Mouse (Mus musculus): ENCODE results near the gene Fbxl17. TPM values are rescaled to one million over a fixed set of nuclear protein-coding genes. Genes with fewer than 3 reads are reported as not detected.

Fbxl17 gene
- polyA plus RNA-seq, 1 experiment from 2014 or later = 17.4 TPM

DNA sequence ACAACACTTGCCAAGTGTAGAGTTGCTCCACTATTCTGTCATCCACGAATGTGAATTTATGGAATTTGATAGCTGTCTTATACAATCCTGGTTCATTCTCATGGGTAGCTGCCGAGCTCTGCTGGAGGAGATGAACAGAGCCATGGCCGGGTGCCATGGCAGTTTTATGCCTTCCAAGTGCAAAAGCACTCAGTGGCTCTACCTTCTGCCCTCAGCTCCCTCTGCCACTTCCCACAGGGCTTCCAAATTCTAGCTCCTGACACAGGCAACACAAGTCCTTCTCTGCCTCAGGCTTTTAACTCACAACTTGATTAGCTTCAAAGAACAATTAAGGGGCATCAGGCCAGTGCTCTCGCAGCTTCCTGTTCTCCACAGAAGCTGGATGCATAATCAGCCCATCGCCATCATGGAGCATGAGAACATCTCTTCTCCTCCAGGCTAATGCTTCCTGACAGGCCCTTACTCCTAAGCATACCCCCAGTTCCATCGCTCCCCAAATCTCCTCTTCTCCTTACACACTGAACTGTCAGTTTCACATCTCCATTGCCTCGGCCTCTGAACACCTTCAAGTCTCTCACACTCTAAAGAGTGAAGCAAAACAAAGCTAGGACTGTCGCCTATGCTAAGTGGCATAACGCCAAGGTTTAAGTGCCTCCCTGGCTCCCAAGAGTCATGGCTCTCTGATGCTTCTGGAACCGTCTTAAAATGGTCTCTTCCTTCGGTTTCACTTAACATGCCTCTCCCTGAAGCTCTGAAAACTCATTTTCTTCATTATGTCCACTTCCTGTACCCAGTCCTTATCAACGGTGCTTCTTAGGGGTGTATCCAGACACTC is 184.0 kb downstream of the Fbxl17 start:
- H3K9me3 ChIP-seq (ENCODE audit: control insufficient read depth, low read length) = peaks cover 5% of the 10 kb centered on the region; the same call in 1 of the 2 replicates
- H3K4me1 ChIP-seq (ENCODE audit: control insufficient read depth in 2 of 2, insufficient read depth in 2 of 2, low read length in 2 of 2) = peaks cover 15 to 32% of the 10 kb centered on the region in 2 experiments
- no peaks in the 10 kb centered on the region for H3K36me3 ChIP-seq (ENCODE audit: control insufficient read depth, insufficient read depth, low read length)
- no peak overlapping the region for H3K27ac ChIP-seq (replicated peaks in 1 of 2; ENCODE audit: control insufficient read depth in 1 of 2, insufficient read depth in 1 of 2, low read depth in 2 of 2, low read length in 2 of 2)
- H3K27me3 ChIP-seq (ENCODE audit: control insufficient read depth, insufficient read depth, low read length) = no peaks in the 10 kb centered on the region
- no peak overlapping the region for H3K4me2 ChIP-seq (ENCODE audit: low read length)
- ATAC-seq (ENCODE audit: insufficient number of reproducible peaks, insufficient read depth, low FRiP score, low read depth) = no peak
- 61% methylated on average over 12 of the region's 12 CpGs for WGBS
- no peak overlapping the region for H3K9ac ChIP-seq (ENCODE audit: low read length)
- H3K4me3 ChIP-seq (ENCODE audit: control insufficient read depth in 1 of 2, insufficient read depth in 1 of 2, low read depth in 1 of 2, low read length in 2 of 2) = no peak overlapping the region

DNA sequence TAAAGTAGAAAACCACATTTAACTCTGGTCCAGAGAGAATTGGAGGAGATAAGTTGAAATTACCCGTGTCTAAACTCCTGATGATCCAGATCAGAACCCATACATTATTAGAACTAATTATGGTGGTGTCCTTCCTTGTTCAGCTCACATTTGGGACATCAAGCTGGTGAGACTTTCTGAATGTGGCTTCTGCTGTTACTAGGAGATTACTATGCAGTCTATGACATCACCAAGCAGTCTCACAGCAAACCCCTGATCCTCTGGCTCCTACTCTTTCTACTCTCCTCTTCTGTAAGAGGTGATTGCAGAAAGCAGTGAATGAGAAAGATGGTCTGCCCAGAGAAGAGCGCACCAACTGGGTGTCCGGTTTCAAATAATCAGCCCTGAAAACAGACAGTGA is 187.0 kb downstream of the Fbxl17 start:
- WGBS = 86% methylated on average over 3 of the region's 3 CpGs
- no peaks in the 10 kb centered on the region for H3K27me3 ChIP-seq (ENCODE audit: control insufficient read depth, insufficient read depth, low read length)
- H3K9me3 ChIP-seq (ENCODE audit: control insufficient read depth, low read length) = peaks cover 5% of the 10 kb centered on the region; the same call in 1 of the 2 replicates
- H3K36me3 ChIP-seq (ENCODE audit: control insufficient read depth, insufficient read depth, low read length) = no peaks in the 10 kb centered on the region
- peaks cover 14 to 24% of the 10 kb centered on the region in 2 experiments for H3K4me1 ChIP-seq (ENCODE audit: control insufficient read depth in 2 of 2, insufficient read depth in 2 of 2, low read length in 2 of 2)
- no peak overlapping the region for H3K4me3 ChIP-seq (ENCODE audit: control insufficient read depth in 1 of 2, insufficient read depth in 1 of 2, low read depth in 1 of 2, low read length in 2 of 2)
- H3K4me2 ChIP-seq (ENCODE audit: low read length) = no peak overlapping the region
- no peak overlapping the region for H3K27ac ChIP-seq (replicated peaks in 1 of 2; ENCODE audit: control insufficient read depth in 1 of 2, insufficient read depth in 1 of 2, low read depth in 2 of 2, low read length in 2 of 2)
- H3K9ac ChIP-seq (ENCODE audit: low read length) = no peak overlapping the region
- ATAC-seq (ENCODE audit: insufficient number of reproducible peaks, insufficient read depth, low FRiP score, low read depth) = no peak

DNA sequence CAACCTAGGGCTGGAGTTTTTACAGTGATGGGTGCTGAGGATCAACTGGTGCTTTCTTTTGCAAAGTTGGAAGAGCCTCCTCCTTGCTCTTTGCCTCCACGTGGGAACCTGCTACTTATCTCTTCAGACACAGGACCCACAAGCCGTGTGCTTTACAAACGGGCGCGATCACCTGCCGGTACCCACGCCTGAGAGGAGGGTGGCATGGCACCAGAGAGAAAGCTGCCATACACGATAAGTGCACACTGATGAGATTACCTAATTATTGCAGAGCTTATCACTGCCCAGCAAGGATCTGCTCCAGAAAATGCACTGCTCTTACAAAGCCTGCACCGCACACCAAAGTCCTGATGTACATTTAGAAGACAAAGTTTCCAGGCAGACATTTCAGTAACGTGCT is 187.5 kb downstream of the Fbxl17 start:
- H3K36me3 ChIP-seq (ENCODE audit: control insufficient read depth, insufficient read depth, low read length) = no peaks in the 10 kb centered on the region
- H3K27ac ChIP-seq (replicated peaks in 1 of 2; ENCODE audit: control insufficient read depth in 1 of 2, insufficient read depth in 1 of 2, low read depth in 2 of 2, low read length in 2 of 2) = 0 out of 4 replicates have a peak overlapping the region, but pooled peaks of 1 of the 2 experiments have one; percentile 12
- H3K4me3 ChIP-seq (ENCODE audit: control insufficient read depth in 1 of 2, insufficient read depth in 1 of 2, low read depth in 1 of 2, low read length in 2 of 2) = no peak overlapping the region
- 65% methylated on average over 10 of the region's 10 CpGs for WGBS
- no peaks in the 10 kb centered on the region for H3K27me3 ChIP-seq (ENCODE audit: control insufficient read depth, insufficient read depth, low read length)
- no peak for ATAC-seq (ENCODE audit: insufficient number of reproducible peaks, insufficient read depth, low FRiP score, low read depth)
- H3K9me3 ChIP-seq (ENCODE audit: control insufficient read depth, low read length) = peaks cover 5% of the 10 kb centered on the region; the same call in 1 of the 2 replicates
- H3K4me2 ChIP-seq (ENCODE audit: low read length) = no peak overlapping the region
- peaks cover 10 to 20% of the 10 kb centered on the region in 2 experiments for H3K4me1 ChIP-seq (ENCODE audit: control insufficient read depth in 2 of 2, insufficient read depth in 2 of 2, low read length in 2 of 2)
- no peak overlapping the region for H3K9ac ChIP-seq (ENCODE audit: low read length)

DNA sequence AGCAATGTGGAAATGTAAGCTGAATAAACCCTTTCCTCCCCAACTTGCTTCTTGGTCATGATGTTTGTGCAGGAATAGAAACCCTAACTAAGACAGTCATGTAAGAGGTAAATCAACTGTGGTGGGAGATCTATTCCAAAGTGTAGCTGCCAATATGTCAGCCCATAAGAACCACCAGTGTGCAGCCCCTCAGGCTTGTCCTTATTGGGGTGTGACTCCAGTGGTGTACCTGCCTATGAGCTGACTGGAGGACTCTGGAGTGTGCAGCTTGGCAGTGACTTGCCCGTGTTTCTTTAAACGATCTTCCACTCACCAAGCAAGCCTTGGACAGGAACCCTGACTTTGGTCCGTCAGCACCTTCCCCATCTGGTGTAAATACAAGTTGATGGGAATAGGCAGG is 188.2 kb downstream of the Fbxl17 start:
- WGBS = 43% methylated on average over 3 of the region's 3 CpGs
- Histone ChIP-seq H3K4me3 (ENCODE audit: control insufficient read depth in 1 of 2, insufficient read depth in 1 of 2, low read depth in 1 of 2, low read length in 2 of 2) (no peak overlapping the region), H3K27me3 (ENCODE audit: control insufficient read depth, insufficient read depth, low read length) (no peaks in the 10 kb centered on the region), H3K4me1 (ENCODE audit: control insufficient read depth in 2 of 2, insufficient read depth in 2 of 2, low read length in 2 of 2) (peaks cover 6 to 13% of the 10 kb centered on the region in 2 experiments), H3K9ac (ENCODE audit: low read length) (no peak overlapping the region), H3K36me3 (ENCODE audit: control insufficient read depth, insufficient read depth, low read length) (no peaks in the 10 kb centered on the region), H3K27ac (replicated peaks in 1 of 2; ENCODE audit: control insufficient read depth in 1 of 2, insufficient read depth in 1 of 2, low read depth in 2 of 2, low read length in 2 of 2) (no peak overlapping the region), H3K9me3 (ENCODE audit: control insufficient read depth, low read length) (peaks cover 5% of the 10 kb centered on the region; the same call in 1 of the 2 replicates), H3K4me2 (ENCODE audit: low read length) (no peak overlapping the region)
- no peak for ATAC-seq (ENCODE audit: insufficient number of reproducible peaks, insufficient read depth, low FRiP score, low read depth)

DNA sequence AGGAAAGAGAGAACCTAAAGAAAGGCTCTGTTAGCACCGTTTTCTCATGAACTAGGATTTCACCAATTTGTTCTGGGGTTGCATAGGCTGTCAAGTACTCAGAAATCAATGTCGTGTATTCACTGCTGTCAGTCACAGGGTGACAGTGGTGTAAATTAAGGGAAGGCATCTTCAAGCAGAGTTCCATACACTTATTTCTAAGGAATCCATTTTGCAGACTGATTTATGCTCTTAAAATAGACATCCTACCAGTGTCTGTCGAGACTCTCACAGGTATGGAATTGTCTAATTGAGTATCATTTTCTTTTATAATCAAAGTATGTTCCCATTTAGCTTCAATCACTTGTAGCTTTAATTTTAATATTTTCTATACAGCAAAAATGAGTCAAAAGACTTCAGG is 189.8 kb downstream of the Fbxl17 start:
- 71% methylated on average over 3 of the region's 3 CpGs for WGBS
- peaks cover 5% of the 10 kb centered on the region; the same call in 1 of the 2 replicates for H3K9me3 ChIP-seq (ENCODE audit: control insufficient read depth, low read length)
- no peak for ATAC-seq (ENCODE audit: insufficient number of reproducible peaks, insufficient read depth, low FRiP score, low read depth)
- H3K4me1 ChIP-seq (ENCODE audit: control insufficient read depth in 2 of 2, insufficient read depth in 2 of 2, low read length in 2 of 2) = peaks cover 0 to 4% of the 10 kb centered on the region in 2 experiments; a peak in 2 of 4 replicates
- no peaks in the 10 kb centered on the region for H3K27me3 ChIP-seq (ENCODE audit: control insufficient read depth, insufficient read depth, low read length)
- H3K4me2 ChIP-seq (ENCODE audit: low read length) = no peak overlapping the region
- H3K4me3 ChIP-seq (ENCODE audit: control insufficient read depth in 1 of 2, insufficient read depth in 1 of 2, low read depth in 1 of 2, low read length in 2 of 2) = no peak overlapping the region
- H3K9ac ChIP-seq (ENCODE audit: low read length) = no peak overlapping the region
- H3K36me3 ChIP-seq (ENCODE audit: control insufficient read depth, insufficient read depth, low read length) = no peaks in the 10 kb centered on the region
- H3K27ac ChIP-seq (replicated peaks in 1 of 2; ENCODE audit: control insufficient read depth in 1 of 2, insufficient read depth in 1 of 2, low read depth in 2 of 2, low read length in 2 of 2) = no peak overlapping the region

DNA sequence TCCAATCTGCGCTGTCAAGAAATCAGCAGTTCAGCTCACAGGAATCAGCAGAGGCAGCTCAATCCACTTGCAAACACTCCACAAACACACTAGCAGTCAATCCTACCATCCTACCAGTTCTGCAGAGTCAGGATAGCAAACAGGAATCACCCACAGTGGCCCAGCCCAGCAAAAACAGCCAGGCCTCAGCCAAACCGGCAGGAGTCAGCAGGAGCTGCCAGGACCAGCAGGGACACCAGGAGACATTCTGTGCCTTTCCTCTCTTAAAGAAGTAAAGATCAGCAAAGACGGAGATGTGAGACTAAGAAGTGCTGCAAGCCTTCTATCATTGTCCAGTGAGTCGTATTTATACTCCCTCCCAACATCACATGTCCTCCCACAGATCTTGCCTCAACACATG is 196.0 kb downstream of the Fbxl17 start:
- Histone ChIP-seq H3K36me3 (ENCODE audit: control insufficient read depth, insufficient read depth, low read length) (no peaks in the 10 kb centered on the region), H3K4me2 (ENCODE audit: low read length) (no peak overlapping the region), H3K4me1 (ENCODE audit: control insufficient read depth in 2 of 2, insufficient read depth in 2 of 2, low read length in 2 of 2) (peaks cover 2 to 12% of the 10 kb centered on the region in 2 experiments; a peak in 3 of 4 replicates), H3K9ac (ENCODE audit: low read length) (no peak overlapping the region), H3K27me3 (ENCODE audit: control insufficient read depth, insufficient read depth, low read length) (no peaks in the 10 kb centered on the region), H3K27ac (replicated peaks in 1 of 2; ENCODE audit: control insufficient read depth in 1 of 2, insufficient read depth in 1 of 2, low read depth in 2 of 2, low read length in 2 of 2) (no peak overlapping the region), H3K4me3 (ENCODE audit: control insufficient read depth in 1 of 2, insufficient read depth in 1 of 2, low read depth in 1 of 2, low read length in 2 of 2) (no peak overlapping the region), H3K9me3 (ENCODE audit: control insufficient read depth, low read length) (no peaks in the 10 kb centered on the region)
- 50% methylated on average over 4 of the region's 4 CpGs for WGBS
- no peak for ATAC-seq (ENCODE audit: insufficient number of reproducible peaks, insufficient read depth, low FRiP score, low read depth)

DNA sequence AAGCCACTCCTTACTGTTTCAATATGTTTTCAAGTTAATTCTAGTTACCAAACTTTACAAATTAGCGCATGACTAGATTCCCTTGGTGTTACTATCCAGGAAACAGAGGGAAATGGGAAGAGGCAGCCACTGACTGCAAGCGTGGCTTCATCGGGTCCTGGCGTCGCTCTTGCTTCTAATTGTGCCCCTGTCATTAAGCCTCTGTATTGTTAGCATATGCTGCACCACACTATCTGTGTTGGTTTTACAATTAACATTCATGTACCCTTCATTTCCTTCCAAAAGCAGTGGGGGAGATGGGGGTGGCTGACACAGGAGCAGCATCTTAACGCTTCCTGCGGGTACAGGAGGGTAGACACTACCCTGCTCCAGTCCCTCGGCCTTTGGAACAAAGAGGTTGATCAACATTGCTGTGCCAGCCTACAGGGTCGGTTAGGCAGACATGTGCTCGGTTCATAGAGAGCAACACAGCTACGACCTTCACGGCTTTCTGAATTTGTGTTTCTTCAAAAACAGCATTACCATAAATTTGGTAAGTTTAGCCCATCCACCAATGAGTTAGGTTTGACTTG is 197.9 kb downstream of the Fbxl17 start:
- 84% methylated on average over 12 of the region's 12 CpGs for WGBS
- H3K27me3 ChIP-seq (ENCODE audit: control insufficient read depth, insufficient read depth, low read length) = no peaks in the 10 kb centered on the region
- no peaks in the 10 kb centered on the region for H3K36me3 ChIP-seq (ENCODE audit: control insufficient read depth, insufficient read depth, low read length)
- no peak for ATAC-seq (ENCODE audit: insufficient number of reproducible peaks, insufficient read depth, low FRiP score, low read depth)
- no peak overlapping the region for H3K4me2 ChIP-seq (ENCODE audit: low read length)
- no peak overlapping the region for H3K9ac ChIP-seq (ENCODE audit: low read length)
- H3K27ac ChIP-seq (replicated peaks in 1 of 2; ENCODE audit: control insufficient read depth in 1 of 2, insufficient read depth in 1 of 2, low read depth in 2 of 2, low read length in 2 of 2) = no peak overlapping the region
- no peaks in the 10 kb centered on the region; the same call in 1 of the 2 replicates for H3K9me3 ChIP-seq (ENCODE audit: control insufficient read depth, low read length)
- H3K4me1 ChIP-seq (ENCODE audit: control insufficient read depth in 2 of 2, insufficient read depth in 2 of 2, low read length in 2 of 2) = peaks cover 2 to 12% of the 10 kb centered on the region in 2 experiments; a peak in 3 of 4 replicates
- no peak overlapping the region for H3K4me3 ChIP-seq (ENCODE audit: control insufficient read depth in 1 of 2, insufficient read depth in 1 of 2, low read depth in 1 of 2, low read length in 2 of 2)

All from heart, embryonic 14.5 days (tissue).